Mouse (Mus musculus): ENCODE results near the gene Tmtc1.
A peak's percentile ranks its signal among the peaks of the same experiment; 100 is the strongest.

The Tmtc1 gene

DNA sequence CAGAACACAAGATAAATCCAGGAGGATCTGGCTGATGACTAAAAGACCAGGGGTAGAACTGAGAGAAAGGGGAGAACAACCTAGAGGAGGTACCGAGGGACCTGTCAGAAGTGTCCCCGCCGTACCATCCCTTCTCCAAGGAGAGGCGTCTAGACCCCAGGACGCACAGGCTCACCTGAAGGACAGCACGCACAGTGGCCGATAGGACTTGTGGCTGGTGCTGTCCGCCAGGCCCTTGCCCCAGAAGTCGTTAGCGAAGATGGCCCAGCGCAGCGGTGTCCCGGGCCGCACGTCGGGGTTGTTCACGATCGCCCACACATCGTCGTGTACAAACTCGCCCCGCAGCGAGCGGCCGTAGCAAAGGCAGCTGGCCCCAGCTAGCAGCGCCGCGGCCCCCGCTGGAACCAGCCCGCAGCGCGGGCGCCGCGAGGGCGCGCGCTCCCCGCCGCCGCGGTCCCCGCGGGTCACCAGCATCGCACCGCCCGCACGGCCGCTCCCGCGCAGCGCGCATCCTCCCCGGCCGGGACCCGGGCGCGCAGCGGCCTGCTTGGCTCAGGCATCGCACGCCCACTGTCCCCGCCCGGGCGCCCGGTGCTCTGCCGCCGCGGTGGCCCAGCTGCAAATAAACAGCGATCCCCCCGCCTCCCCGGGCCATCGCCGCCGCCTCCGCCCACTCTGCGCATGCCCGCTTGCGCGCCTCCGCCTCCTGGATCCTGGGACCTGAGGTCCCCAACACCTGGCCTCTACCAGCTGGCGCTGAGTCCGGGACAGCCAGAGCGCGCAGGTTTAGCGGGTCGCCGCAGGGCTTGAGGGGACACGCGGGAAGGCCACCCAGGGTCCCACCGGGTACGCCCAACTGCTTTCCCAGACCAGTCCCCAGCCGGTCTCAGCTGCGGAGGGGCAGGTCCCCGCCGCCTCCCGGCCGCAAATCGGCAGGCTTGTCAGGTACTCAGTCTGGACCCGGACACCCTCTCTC lies at the start of gene Tmtc1:
Tmtc1 (minus strand) TSS at position 664 of the 976 bp plus-strand sequence.
- DNase-seq (ENCODE audit: low read depth, low spot score) = peak; percentile 41

DNA sequence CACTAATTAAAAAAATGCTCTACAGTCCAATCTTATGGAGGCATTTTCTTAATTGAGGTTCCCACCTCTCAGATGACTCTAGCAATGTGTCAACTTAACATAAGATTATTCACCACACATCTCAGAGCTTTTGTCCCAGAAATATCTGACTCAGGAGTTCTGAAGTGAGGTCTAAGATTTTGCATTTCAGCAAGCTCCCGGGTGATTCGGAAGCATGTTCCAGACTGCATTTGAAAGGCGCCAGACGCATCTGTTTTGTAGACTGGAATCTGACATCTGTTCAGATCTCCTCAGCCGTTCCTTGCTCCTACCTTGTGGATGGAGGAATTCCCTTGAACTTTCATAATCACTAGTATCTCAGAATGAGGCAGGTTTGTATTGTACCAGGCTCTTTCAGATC lies 47.7 kb upstream of the Tmtc1 start:
- DNase-seq (ENCODE audit: low read depth, low spot score) = no peak

DNA sequence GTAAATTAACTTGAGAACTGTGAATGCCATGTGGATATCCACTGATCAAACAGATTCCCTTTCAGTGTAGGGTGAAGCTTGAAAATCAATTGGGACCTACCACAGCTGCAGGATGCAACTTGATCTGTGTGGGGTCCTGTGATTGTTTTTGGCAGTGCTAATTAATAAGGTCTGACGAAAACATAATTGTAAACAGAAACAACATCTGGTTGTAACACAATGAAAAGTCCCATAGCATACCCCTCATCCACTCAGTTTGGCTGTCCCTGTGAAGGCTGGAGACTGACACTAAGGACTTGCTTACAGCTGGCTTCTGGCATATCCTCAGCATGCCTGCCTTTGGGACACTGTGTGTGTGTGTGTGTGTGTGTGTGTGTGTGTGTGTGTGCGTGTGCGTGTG lies 42.6 kb upstream of the Tmtc1 start:
- DNase-seq (ENCODE audit: low read depth, low spot score) = no peak

DNA sequence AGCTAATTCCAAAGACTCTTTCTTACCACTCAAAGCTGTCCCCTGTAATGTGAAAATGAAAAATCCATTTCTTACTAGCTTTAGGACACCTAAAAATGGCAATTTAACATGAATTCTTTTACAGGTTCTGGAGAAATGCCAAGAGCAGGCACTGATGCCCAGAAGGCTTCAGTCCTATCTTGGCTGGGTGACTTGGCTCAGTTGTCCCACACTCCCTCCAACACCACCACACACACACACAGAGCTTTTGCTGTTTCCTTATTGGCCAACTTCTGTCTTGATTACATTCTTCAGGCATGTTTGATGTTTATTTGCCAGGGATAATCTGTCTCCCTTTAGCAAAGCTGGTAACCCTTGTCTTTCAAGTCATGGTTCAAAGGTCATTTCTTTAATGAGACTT lies 37.7 kb upstream of the Tmtc1 start:
- DNase-seq (ENCODE audit: low read depth, low spot score) = no peak

DNA sequence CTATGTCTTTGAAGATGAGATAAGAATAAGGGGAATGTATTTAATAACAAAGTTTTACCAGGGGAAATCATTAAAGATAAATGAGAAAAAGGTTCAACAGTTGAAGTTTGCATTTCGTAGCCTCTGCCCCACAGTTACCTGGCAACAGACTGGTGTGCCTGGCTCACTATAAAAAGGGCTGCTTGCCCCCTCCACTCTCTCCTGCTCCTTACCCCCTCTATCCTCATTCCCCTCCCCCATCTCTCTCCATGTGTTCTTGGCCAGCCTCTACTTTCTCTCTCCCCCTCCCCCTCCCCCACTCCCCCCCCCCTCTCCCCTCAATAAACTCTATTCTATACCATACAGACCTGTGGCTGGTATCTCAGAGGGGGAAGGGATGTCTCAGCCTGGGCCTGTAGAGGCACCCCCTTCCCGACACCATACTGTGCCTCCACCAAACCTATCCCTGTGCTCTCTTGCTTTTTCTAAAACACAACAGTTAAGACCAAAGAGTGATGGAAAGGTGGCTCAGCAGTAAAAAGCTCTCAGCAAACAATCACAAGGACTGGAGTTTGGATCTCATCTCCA lies 35.6 kb upstream of the Tmtc1 start:
- no peak for DNase-seq (ENCODE audit: low read depth, low spot score)

DNA sequence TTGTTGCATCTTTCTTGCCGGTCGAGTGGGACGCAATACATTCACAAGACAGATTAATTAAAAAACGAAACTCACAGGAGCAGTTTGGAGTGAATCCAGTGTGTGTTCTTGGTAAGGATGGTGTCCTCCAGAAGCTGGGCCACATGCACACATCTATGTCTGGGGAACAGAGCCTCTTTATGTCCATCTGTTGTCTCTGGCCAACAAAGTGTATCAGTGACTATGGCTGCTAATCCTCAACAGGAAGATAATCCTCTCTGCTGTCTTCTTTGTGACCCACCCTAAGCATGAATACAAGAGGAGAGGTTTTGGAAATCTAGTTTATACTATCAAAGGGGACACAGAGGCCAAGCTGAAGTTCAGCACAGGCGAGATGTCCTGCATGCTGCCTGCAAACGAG lies 34.2 kb upstream of the Tmtc1 start:
- peak; percentile 5 for DNase-seq (ENCODE audit: low read depth, low spot score)

DNA sequence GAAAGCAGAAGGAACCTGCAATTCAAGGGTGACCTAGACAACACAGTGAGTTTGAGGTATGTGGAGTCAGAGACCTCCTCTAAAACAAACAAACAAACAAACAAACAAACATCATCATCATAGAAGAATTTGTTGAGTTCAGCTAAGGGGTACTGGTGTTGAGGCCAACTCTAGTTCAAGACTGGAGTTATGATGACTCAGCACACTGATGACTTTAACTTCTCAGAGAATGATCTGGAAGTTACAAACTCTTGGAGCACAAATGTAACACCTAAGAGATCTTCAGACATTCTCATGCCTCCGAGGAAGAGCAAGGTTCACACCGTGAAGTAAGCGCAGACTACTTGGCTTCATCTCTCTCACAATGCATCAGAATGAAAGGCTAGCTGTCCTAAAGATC lies 28.1 kb upstream of the Tmtc1 start:
- no peak for DNase-seq (ENCODE audit: low read depth, low spot score)

DNA sequence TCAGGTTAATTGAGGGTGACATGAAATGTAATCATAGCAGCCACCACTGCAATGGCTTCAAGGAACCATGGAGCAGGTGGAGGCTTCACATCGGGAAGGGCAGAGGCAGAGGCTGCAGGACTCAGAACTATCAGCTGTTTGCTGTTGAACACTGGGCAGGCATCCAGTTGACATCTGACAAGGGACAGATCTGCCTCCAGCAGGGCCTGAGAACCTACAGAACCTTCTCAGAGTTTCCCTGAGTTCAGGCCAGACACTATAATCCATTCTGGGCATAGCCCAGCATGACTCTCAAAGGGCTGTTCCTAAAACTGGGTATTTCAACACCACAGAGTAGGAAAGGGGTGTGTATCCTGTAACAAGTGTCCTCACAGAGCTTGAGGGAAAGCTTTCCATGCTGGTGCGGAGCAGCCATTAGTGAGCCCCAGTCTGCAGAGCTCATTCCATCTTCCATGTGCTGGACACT lies 23.8 kb upstream of the Tmtc1 start:
- DNase-seq (ENCODE audit: low read depth, low spot score) = no peak

DNA sequence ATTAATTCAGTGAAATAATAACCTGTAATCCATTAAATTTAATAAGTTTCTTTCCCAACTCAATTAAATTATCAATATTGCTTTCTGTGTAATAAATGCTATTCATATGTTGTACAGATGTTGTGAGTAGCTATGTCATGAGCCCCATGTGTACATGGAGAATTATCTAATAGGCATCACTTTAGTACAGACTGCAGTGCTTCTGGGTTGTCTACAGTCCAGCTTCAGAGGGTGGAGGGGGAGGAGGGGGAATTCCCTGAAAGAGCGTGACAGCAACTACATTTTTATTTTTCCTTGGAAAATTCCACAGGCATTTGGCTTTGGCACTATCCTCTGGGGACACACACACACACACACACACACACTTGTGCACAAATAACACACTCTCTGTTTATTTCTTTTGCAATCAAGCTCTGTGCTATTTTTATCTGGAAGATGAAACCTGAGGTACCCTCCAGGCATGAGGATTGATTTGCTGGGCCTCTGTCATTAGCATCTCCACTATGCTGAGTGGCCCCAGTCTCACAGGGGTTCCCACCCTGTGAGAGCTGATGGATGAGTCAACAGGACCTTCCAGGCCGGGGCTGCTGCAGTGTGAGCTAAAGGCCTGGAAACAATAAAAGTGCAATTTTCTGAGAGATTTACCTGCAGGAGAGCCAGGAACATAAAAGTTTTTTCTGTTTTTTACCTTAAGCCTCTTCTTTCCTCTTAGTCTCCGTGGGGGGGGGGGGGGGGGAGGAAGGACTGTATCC lies 23.2 kb upstream of the Tmtc1 start:
- DNase-seq (ENCODE audit: low read depth, low spot score) = no peak

DNA sequence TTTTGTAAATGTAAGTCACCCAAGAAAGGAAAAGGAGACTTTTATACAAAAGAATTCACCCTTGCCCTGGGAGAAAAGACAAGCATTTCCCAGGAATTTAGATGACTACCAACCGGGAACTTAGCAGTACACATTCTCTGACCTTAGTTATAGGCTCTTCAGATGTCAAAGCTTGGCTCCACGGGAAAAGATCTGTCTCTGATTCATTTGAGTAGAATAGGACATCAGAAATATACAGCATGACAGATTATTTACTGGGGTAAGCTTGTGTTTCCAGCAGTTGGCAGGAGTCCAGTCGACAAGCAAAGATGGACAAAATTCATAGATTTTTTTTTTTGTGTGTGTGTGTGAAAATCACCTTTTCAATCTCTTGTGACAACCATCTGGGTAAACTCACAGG lies 15.4 kb upstream of the Tmtc1 start:
- no peak for DNase-seq (ENCODE audit: low read depth, low spot score)

DNA sequence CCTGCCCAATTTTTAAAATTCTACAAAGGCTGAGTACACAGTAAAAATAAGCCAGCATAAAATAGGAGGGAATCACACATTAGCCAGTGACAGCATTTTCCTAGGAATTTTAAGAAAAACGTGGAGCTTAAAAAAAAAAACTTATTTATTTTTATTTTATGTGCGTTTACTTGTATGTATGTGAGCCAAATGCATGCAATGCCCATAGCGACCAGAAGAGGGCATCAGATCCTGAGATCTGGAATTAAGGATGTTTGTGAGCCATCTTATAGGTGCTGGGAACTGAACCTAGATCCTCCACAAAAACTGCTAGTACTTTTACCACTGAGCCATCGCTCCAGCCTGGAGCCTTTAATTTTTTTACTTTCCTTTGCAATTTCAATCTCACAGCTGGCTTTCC lies 11.3 kb upstream of the Tmtc1 start:
- no peak for DNase-seq (ENCODE audit: low read depth, low spot score)

DNA sequence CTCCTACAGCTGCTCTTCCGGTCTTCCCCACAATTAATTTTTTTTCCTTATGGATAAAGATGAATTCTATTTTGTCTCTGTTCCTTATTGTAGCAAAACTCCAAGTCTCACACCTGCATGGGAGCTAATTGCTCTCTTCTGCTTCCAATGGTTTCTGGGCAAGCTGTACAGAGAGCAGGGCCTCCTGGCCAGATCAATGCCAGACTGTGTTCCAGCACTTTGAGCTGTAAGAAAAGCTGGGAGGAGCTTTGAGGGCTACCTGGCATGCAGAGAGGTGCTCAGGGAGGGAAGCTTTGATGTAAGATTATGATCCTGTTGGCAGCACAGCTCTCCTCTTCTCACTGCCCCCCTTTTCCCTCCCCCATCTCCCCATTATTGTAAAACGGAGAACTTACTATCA lies 10.6 kb upstream of the Tmtc1 start:
- no peak for DNase-seq (ENCODE audit: low read depth, low spot score)

DNA sequence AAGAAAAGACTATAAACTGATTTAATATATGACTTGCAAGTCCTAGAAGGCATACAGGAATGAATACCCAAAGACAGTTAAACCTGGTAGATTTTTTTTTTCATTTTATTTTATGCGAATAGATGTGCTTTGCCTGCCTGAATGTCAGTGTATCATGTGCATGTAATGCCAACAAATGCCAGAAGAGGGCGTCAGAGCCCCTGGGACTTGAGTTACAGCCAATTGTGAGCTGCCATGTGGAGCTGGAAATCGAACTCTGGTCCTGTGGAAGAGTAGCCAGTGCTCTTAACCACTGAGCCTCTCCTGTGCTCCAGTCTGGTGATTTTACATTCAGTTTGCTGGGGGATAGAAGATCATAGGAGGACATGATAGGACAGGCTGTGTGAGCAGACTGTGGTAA lies 4.0 kb upstream of the Tmtc1 start:
- no peak for DNase-seq (ENCODE audit: low read depth, low spot score)

DNA sequence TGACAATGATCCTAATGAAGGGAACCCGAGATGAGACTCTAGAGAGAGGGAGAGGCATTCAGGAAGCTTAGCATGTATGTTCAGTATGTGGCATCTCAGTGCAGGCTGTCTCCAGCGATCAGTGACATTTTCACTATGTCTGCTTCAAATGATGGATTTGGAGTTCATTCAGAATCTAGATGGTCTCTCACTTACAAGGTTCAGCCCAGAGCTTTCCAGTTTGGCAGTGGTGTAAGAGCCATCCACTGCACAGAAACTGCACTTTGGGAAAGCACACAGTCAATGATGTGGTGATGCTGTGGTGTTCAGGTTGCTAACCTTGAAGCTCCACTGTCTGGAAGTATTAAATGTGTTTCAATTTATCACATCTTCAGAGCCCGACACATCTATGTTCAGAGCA lies 1.9 kb upstream of the Tmtc1 start:
- no peak for DNase-seq (ENCODE audit: low read depth, low spot score)

DNA sequence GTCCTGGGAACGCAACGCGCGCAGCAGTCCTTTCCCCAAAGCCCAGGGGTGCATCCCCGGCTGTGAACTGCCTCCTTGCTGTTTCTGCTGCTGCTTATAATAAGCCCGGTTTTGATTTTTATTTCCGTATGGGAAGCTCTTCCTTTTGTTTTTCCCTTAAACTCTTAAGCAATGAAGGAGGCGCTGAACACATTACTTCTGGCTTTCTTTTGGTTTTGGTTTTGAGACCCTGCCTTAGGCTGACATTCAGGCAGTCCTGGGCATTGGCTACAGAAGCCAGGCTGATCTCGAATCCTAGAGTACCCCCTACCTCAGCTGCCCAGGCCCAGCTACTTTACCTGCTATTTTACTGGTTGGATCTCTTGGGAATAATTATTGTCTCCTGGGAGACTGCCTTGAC lies 607 bp upstream of the Tmtc1 start:
- DNase-seq (ENCODE audit: low read depth, low spot score) = no peak

DNA sequence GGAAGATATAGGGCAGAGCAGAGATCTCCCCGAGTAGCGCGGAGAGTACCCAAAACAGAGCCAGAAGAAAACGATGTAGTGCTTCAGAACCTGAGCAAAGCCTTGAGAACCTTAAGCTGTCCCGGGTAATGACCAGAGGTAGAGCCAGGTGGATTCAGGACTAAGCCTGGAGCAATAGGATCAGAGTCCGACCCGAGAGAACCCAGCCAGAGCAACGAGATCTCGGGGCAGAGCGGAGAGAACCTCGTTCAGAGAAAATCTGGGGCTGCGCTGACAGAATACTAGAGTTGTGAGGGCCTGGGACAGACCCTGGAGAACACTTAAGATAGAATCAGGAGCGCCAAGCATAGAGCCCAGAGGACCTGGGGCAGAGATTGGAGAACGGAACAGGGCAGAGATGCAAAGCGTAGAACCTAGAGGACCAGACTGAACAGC lies 881 bp downstream of the Tmtc1 start:
- DNase-seq (ENCODE audit: low read depth, low spot score) = no peak

DNA sequence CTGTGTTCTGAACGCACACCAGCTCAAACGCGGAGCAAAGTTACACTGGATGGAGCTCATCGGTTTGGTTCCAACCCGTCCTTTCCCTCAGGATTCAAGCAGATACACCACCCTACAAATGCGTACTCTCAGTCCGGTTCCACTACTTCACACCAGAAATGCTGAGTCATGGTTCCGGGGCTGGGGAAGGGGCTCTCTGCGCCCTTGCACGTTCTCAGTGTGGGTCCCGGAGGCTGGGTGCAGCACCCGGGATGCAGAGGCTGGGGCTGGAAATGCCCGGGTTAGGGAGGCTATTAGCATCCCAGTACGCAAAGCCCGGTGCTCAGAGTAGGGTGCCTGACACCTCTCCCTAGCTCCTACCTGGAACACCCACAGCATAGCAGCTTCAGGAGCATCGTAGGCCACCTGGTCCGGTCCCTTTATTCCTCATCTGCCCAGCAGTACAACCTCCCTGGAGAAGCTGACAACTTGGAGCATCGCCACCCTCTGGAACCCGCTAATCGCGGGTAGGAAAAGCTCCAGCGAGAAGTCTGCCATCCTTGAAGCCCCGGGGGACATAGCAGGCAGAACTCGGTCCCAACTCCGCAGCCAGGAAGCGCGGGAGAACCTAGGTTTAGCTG lies 1.4 kb downstream of the Tmtc1 start:
- DNase-seq (ENCODE audit: low read depth, low spot score) = no peak

DNA sequence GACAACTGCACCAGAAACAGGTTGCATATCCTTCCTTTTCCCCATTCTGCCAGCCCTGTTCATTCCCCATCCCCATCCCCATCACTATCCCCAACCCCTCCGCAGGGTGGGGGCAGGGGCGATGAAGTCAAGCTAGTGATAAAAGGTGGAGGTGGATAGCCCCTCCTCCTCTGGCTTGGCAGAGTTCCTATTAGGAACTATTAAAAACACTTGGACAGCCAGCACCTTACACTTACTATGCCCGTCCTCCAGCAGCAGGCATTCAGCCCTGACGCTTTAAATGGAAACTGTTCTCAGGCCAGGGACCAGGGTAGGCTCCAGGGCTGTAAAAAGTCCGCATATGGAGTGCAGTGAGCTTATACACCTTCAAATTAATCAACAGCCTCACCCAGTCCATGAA lies 2.3 kb downstream of the Tmtc1 start:
- no peak for DNase-seq (ENCODE audit: low read depth, low spot score)

DNA sequence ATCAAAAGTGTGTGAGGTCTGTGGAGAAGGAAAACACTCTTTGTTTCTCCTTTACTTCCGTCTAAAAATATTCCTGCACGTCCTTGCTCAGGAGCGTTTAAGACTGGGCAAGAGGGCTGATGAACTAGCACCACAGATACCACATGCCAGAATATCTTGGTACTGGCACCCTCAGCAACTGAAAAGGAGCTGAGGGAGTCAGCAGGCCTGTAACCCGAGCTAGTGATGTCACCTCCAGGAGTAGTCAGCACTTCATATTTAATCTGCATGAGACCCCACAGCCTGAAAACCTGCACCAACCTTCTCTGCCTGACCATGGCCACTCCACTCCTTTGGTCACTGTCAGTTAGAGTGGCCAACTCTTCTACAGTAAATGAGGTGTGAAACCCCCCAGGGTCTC lies 5.1 kb downstream of the Tmtc1 start:
- DNase-seq (ENCODE audit: low read depth, low spot score) = no peak

DNA sequence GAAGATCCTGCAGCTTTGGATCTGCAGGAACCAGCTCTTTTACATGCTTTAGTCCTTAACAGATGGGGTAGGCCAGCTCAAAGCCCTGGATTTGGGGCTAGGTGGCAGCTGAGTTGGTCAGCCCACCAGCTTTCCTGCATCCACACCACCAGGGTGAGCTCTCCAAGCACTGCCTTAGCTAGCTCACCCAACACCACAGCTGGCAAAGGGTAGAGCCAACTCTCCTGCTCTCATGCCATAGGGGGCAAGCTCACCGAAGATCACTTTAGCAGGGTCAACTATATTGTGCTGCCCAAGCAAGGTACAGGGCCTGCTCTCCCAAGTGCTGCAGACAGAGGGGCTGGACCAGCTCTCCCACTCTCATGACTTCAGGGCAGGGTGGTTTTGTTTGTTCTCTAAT lies 6.6 kb downstream of the Tmtc1 start:
- DNase-seq (ENCODE audit: low read depth, low spot score) = no peak

DNA sequence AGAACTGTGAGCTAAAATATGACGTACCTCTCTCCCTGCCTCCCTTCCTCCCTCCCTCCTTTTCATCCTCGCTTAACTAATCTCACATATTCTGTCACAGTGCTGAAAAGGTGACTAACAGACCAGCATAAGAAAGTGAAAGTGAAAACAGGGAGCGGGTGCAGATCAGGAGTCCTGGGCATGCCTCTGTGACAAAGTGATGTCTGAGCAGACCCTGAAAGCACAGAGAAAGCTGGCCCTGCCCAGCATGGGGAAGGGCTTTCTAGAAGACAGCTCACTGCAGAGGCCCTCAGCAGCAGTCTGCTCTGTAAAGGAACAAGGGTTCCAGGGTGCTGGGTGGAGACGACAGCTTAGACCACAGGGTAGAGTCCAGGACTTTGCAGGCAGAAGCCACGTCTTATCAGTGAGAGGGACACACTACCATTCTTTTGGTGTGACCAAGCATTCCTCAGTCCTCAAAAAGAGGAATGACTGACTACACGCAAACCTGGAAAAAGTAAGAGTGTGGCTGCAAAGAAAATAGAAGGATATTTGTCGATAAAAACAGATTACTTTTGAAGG lies 7.7 kb downstream of the Tmtc1 start:
- DNase-seq (ENCODE audit: low read depth, low spot score) = no peak

DNA sequence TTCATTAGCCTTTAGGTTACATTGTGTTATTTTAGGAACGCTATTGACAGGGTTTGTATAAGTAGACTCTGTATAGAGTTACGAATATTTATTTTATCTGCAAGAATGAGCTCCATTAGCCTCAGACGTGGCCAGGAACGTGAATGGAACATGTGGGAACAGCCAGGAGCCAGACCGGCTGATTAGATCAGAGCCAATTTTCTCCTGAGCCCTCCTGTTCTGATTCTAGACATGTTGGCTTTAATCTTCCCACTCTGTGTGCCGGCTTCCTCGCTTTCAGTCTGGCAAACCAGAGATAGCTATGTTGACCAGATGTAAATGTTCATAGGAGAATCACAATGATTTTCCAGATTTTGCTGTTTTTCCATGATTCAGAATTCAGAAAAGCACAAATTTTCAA lies 22.6 kb downstream of the Tmtc1 start:
- DNase-seq (ENCODE audit: low read depth, low spot score) = no peak
